Mouse (Mus musculus) cerebellum, adult 2 months (tissue): ENCODE measurements at regions not wholly inside any gene's neighbourhood (a gene's known extent, or its start where the extent isn't known, plus 50 kb on each side); places are given as distances from the start of the nearest gene placed in this dataset.

Experiments used
- DNase-seq, 2 experiments: peaks; one replicate each; pipeline ENCODE4 v3.0.0; 2021
- H3K27ac ChIP-seq: fragments of 200-500 bp; 2 replicates; pipeline ENCODE4 v1.5.1; 2012; ENCODE audit warnings: low read length, control low read depth, inconsistent platforms; ENCODE audit not compliant: insufficient read depth
- H3K27me3 ChIP-seq: fragments of 200-500 bp; 2 replicates; pipeline ENCODE4 v1.6.1; 2012; ENCODE audit warnings: inconsistent platforms, mild to moderate bottlenecking, low read length, moderate library complexity; ENCODE audit not compliant: control insufficient read depth, insufficient read depth
- H3K4me1 ChIP-seq: fragments of 200-500 bp; 2 replicates; pipeline ENCODE4 v1.6.1; 2011; ENCODE audit warnings: low read length; ENCODE audit not compliant: control insufficient read depth, insufficient read depth
- H3K4me3 ChIP-seq: fragments of 200-500 bp; replicated peaks from 2 replicates; pipeline ENCODE3; 2011; ENCODE audit warnings: mild to moderate bottlenecking, low read depth, low read length, control low read depth; ENCODE audit not compliant: insufficient read depth
- CTCF ChIP-seq: fragments of 200-500 bp; IDR thresholded peaks from 2 replicates; pipeline ENCODE4 v1.5.1; 2011; ENCODE audit warnings: low read depth, mild to moderate bottlenecking, control low read depth, low read length, moderate library complexity, borderline replicate concordance; ENCODE audit not compliant: insufficient read depth
- POLR2A ChIP-seq: fragments of 200-500 bp; IDR thresholded peaks from 2 replicates; pipeline ENCODE4 v1.6.1; 2011; ENCODE audit warnings: low read length, control low read depth, borderline replicate concordance; ENCODE audit not compliant: insufficient read depth
- WGBS: fragments of 180-500 bp; shearing (Covaris S2); methylation state at CpG from one replicate; pipeline ENCODE4 v1.1.7; 2018; 5-methylcytosine and 5-hydroxymethylcytosine counted together

- no peak for DNase-seq
- Histone ChIP-seq H3K4me1 (no peaks in the 10 kb centered on the region), H3K4me3 (no peak overlapping the region), H3K27me3 (no peaks in the 10 kb centered on the region), H3K27ac (no peak overlapping the region)
- WGBS: 95% methylated on average over 11 of the region's 11 CpGs
- TF ChIP-seq POLR2A (no peak), CTCF (no peak)
Observed at GRCm38 (mm10) chr14:103929734-103930364, 85.6 kb upstream of the Ednrb start.

- no peak overlapping the region for H3K4me3 ChIP-seq
- no peak for TF ChIP-seq POLR2A
- no peak for TF ChIP-seq CTCF
- no peak for DNase-seq
- H3K4me1 ChIP-seq: no peaks in the 10 kb centered on the region
- H3K27me3 ChIP-seq: no peaks in the 10 kb centered on the region
- H3K27ac ChIP-seq: no peak overlapping the region
- WGBS: 86% methylated on average over 6 of the region's 6 CpGs
Observed at GRCm38 (mm10) chr14:103929155-103929729, 85.0 kb upstream of the Ednrb start.

- no peak for DNase-seq
- Histone ChIP-seq H3K4me1 (no peaks in the 10 kb centered on the region), H3K27me3 (no peaks in the 10 kb centered on the region), H3K27ac (no peak overlapping the region), H3K4me3 (no peak overlapping the region)
- TF ChIP-seq POLR2A (no peak), CTCF (no peak)
- 72% methylated on average over 5 of the region's 5 CpGs for WGBS
Observed at GRCm38 (mm10) chr14:103920169-103920568, 76.0 kb upstream of the Ednrb start.

- TF ChIP-seq CTCF (no peak), POLR2A (no peak)
Observed at GRCm38 (mm10) chr14:103919380-103919779, 75.2 kb upstream of the Ednrb start.

DNA sequence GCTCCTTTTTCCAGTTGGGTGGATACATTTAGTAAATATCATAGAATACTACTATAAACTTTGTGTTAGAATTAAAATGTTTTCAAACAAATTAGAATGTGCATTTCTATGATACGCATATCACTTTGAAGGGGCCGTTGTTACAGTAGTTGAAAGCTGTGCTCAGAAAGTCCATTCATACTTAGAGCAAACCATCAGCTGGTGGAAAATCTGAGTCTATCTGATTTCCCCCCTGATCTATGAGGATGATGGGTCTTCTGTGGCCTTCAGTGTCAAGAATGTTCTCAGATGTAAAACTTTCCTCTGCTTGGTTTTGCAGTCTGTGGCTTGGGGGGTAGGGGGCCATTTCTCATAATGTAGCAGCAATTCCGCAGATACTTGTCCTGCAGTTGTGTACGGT lies 69.3 kb upstream of the Ednrb start:
- WGBS: 89% methylated on average over 4 of the region's 4 CpGs
- no peaks in the 10 kb centered on the region for H3K27me3 ChIP-seq

More at GRCm38 (mm10) chr14:103919380-103919779, 75.2 kb upstream of the Ednrb start:
- H3K27me3 ChIP-seq: no peaks in the 10 kb centered on the region
- H3K4me3 ChIP-seq: no peak overlapping the region
- WGBS: 80% methylated on average over 4 of the region's 4 CpGs
- H3K27ac ChIP-seq: no peak overlapping the region
- DNase-seq: no peak
- no peaks in the 10 kb centered on the region for H3K4me1 ChIP-seq

GRCm38 (mm10) chr14:103911707-103912106 lies 67.5 kb upstream of the Ednrb start:
- no peak overlapping the region for H3K27ac ChIP-seq
- 82% methylated on average over 4 of the region's 4 CpGs for WGBS
- TF ChIP-seq POLR2A (no peak), CTCF (no peak)
- no peak for DNase-seq
- no peak overlapping the region for H3K4me3 ChIP-seq
- H3K27me3 ChIP-seq: no peaks in the 10 kb centered on the region
- no peaks in the 10 kb centered on the region for H3K4me1 ChIP-seq

More for the DNA sequence above, 69.3 kb upstream of the Ednrb start:
- TF ChIP-seq POLR2A (no peak), CTCF (no peak)
- DNase-seq: no peak
- Histone ChIP-seq H3K4me1 (no peaks in the 10 kb centered on the region), H3K4me3 (no peak overlapping the region), H3K27ac (no peak overlapping the region)

DNA sequence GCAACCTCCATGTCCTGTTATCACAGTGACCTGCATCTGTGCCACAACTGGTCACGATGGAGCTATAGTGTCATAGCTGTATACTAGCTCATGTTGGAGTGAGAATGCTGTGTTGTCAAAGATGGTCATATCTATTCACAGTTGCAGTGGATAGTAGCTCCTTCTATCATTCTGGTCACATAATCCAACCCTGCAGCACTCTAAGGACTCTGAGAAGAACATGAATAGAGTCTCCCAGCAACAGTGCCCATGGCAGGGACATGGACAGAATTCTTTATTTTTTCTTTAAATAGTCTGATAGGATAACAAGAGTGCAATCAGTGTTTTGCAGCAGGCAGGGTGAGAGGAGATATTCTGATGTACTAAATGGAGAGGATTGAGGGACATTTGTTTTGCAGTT lies 67.1 kb upstream of the Ednrb start:
- 73% methylated on average over 1 of the region's 1 CpGs for WGBS
- no peak for DNase-seq
- H3K27me3 ChIP-seq: no peaks in the 10 kb centered on the region
- no peak overlapping the region for H3K4me3 ChIP-seq
- H3K4me1 ChIP-seq: no peaks in the 10 kb centered on the region
- no peak overlapping the region for H3K27ac ChIP-seq
- TF ChIP-seq POLR2A: no peak
- no peak for TF ChIP-seq CTCF

- Histone ChIP-seq H3K4me3 (no peak overlapping the region), H3K4me1 (no peaks in the 10 kb centered on the region), H3K27ac (no peak overlapping the region), H3K27me3 (no peaks in the 10 kb centered on the region)
- no peak for DNase-seq
- 51% methylated on average over 2 of the region's 2 CpGs for WGBS
- no peak for TF ChIP-seq CTCF
- no peak for TF ChIP-seq POLR2A
Observed at GRCm38 (mm10) chr14:103906417-103907070, 62.3 kb upstream of the Ednrb start.
